Mouse (Mus musculus): ENCODE results near the gene Chst13. TPM values are rescaled to one million over a fixed set of nuclear protein-coding genes. Genes with fewer than 3 reads are reported as not detected.

Gene Chst13
- polyA plus RNA-seq, 1 experiment from 2014 or later, result not detected

DNA sequence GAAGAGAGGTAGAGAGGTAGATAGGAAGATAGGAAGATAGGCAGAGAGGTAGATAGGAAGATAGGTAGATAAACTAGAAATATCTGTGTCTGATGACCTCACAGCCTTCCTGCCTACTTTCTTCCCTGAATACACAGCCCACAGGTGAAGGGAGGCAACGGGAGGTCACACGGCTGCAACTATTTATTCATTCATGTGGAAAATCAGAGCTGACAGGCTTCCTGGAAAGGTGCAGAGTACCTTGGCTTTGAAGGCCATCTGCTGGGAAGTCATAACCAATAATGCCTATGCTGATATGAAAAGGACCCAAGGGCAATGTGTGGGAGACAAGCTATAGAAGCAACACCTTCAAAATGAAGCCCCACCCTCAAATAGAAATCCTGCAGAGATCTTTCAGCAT lies 17.4 kb upstream of the Chst13 start:
- Histone ChIP-seq H3K4me1 (no peaks in the 10 kb centered on the region), H3K9me3 (replicated peaks) (no peaks in the 10 kb centered on the region), H3K27me3 (ENCODE audit: low read depth, poor library complexity, severe bottlenecking) (no peaks in the 10 kb centered on the region), H3K36me3 (no peaks in the 10 kb centered on the region), H3K4me3 (no peak overlapping the region), H3K27ac (no peak overlapping the region)
- no peak for DNase-seq (ENCODE audit: low spot score)
- WGBS, result 93% methylated on average over 2 of the region's 2 CpGs

DNA sequence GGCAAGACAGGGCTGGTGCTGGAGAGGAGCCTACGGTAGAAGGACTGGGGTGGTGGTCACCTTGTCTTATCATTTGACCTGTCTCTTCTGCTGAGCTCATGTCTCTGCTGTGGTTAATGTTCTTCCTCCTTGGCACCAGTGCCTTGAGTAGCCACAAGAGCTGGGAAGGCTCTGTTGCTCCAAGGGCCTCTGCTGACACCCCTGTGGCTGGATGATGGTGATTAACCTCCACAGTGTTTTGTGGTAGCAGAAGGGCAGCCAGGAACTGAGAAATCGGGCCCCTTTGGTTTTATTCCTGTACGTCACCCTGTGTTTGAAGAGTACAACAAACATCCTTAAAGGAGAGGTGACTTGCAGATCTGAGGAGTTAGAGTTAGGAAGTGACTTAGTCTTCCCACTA lies 9.3 kb upstream of the Chst13 start:
- 89% methylated on average over 3 of the region's 3 CpGs for WGBS
- H3K4me1 ChIP-seq, result no peaks in the 10 kb centered on the region
- H3K27ac ChIP-seq, result no peak overlapping the region
- no peaks in the 10 kb centered on the region for H3K9me3 ChIP-seq (replicated peaks)
- H3K27me3 ChIP-seq (ENCODE audit: low read depth, poor library complexity, severe bottlenecking), result no peaks in the 10 kb centered on the region
- DNase-seq (ENCODE audit: low spot score), result no peak
- no peaks in the 10 kb centered on the region for H3K36me3 ChIP-seq
- H3K4me3 ChIP-seq, result no peak overlapping the region

DNA sequence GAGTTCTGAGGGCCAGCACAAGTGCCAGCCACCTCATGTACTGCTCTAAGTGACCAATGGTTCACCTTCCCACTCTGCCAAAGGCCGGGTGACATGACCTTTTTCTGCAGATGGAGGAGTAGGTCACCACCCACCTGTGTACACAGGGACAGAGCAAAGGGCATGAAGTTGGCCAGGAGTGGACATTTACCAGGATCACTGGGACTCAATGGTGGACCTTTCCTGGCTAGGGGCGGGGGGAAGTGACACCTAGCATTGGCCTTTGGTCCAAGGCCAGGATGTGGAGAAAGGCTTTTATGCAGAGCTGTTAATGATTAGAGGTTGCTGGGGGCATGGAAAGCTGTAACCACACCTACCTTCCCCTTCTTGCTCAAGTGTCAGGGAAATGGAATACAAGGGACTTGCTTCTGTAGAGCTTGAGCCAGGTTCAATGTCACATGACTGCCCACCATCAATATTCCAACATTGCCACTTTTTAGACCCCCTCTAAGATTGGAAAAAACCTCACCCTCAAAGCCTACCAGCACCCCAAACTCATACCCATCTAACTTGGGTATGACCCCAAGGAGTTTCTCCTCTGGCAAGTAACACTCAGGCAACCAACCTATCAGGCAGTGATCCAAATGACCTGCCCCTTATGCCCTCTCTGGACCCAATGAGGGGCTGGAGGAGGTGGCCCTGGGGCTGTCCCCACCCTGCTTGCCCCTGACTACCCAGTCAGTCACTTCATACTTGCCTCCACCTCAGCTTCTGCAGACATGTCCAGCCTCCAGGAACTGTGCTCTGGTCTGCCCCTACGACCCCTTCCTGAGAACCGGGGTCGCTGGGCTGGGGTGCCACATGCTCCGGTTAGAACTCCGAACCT lies 7.8 kb upstream of the Chst13 start, which contains the start of gene Uroc1:
Uroc1 (plus strand) TSS at position 724 of the 865 bp plus-strand sequence.
- no peak within 1 kb of the TSS for H3K4me3 ChIP-seq
- DNase-seq (ENCODE audit: low spot score), result no peak
- H3K27me3 ChIP-seq (ENCODE audit: low read depth, poor library complexity, severe bottlenecking), result no peaks in the 10 kb centered on the region
- 88% methylated on average over 7 of the region's 7 CpGs for WGBS
- no peaks in the 10 kb centered on the region for H3K4me1 ChIP-seq
- no peaks in the 10 kb centered on the region for H3K9me3 ChIP-seq (replicated peaks)
- H3K27ac ChIP-seq, result no peak within 1 kb of the TSS
- no peaks in the 10 kb centered on the region for H3K36me3 ChIP-seq

DNA sequence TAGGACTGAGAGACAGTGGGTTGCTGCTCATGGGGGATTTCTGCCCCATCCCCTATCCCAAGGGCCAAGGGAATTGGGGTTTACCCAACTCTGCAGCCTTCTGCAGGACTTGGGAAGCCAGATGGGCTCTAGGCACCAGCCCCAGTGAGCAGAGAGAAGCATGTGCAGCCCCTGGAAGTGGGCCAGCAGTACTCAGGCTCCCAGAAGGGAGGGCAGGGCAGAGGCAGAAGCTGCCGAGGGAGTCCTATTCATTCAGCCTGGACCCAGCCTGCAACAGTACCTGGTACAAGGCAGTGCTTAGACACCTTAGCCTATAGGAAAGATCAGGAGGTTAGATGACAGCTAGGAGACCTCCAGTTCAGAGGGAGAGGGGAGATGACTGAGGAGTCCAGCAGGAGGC lies 5.0 kb upstream of the Chst13 start:
- no peaks in the 10 kb centered on the region for H3K36me3 ChIP-seq
- no peaks in the 10 kb centered on the region for H3K9me3 ChIP-seq (replicated peaks)
- peaks cover 16% of the 10 kb centered on the region; the same call in 1 of the 2 replicates for H3K27me3 ChIP-seq (ENCODE audit: low read depth, poor library complexity, severe bottlenecking)
- 64% methylated on average over 1 of the region's 1 CpGs for WGBS
- no peak overlapping the region for H3K27ac ChIP-seq
- H3K4me1 ChIP-seq, result peaks cover 5% of the 10 kb centered on the region
- H3K4me3 ChIP-seq, result no peak overlapping the region
- DNase-seq (ENCODE audit: low spot score), result no peak

DNA sequence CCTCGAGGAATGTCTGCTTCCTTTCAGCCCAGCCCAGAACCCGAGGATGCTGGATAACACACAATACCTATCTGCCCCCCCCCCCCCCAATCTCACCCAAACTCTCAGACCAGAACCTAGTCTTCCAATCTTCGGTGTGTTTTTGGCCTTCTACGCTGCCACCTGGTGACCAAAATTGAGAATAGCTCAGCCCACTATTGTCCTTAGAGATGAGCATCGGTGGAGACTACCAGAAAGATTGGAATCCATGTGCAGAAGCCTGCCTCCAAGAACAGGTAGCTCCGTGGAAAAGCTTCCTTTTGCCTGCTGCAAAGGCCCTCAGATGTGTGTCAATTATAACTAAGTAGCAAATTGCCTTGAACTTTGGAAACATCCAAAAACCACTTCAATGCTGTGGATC lies 2.7 kb upstream of the Chst13 start:
- Histone ChIP-seq H3K27me3 (ENCODE audit: low read depth, poor library complexity, severe bottlenecking) (peaks cover 29% of the 10 kb centered on the region; the same call in 1 of the 2 replicates), H3K4me3 (no peak overlapping the region), H3K4me1 (peaks cover 7% of the 10 kb centered on the region), H3K27ac (no peak overlapping the region), H3K9me3 (replicated peaks) (no peaks in the 10 kb centered on the region), H3K36me3 (no peaks in the 10 kb centered on the region)
- 24% methylated on average over 6 of the region's 6 CpGs for WGBS
- DNase-seq (ENCODE audit: low spot score), result no peak

DNA sequence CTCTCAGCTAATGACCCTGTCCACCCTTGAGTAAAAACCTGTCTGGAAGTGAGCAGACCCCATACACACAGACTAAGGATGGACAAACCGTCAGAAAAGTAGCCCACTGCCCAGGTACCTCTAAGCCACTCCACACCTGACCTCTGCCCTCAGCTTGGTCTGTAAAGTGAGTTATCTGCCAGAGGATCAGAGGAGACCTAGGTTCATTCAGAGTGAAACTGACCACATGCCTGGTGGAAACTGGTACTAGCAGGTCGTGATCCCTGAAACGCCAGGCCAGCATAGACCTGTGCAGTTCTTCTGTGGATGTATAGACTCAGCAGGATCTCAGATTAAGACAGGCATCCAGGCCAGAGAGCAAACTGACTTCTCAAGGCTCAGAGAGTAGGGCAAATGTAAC lies 522 bp downstream of the Chst13 start:
- no peak overlapping the region for H3K27ac ChIP-seq
- no peak overlapping the region for H3K4me3 ChIP-seq
- no peaks in the 10 kb centered on the region for H3K36me3 ChIP-seq
- peaks cover 29% of the 10 kb centered on the region; the same call in 1 of the 2 replicates for H3K27me3 ChIP-seq (ENCODE audit: low read depth, poor library complexity, severe bottlenecking)
- WGBS, result 68% methylated on average over 3 of the region's 3 CpGs
- H3K4me1 ChIP-seq, result peaks cover 7% of the 10 kb centered on the region
- DNase-seq (ENCODE audit: low spot score), result no peak
- no peaks in the 10 kb centered on the region for H3K9me3 ChIP-seq (replicated peaks)

DNA sequence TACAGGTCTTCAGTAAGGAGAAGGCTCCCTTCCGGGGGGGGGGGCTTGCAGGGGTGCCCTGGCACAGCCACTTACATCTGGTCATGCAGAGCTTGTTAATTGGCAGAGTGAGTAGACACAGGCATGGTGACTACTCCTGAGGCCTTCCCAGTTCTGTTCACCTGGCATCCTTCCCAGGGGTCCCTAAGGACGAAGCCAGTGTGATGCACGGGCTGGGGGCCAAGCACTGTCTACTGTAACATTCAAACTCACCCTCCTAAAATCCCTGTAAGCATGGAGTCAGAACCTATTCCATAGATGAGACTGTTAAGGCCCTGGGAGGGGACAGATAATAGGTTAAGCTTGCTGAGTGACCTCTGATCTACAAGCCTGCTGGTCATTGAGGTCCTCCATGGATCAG lies 959 bp downstream of the Chst13 start:
- H3K9me3 ChIP-seq (replicated peaks), result no peaks in the 10 kb centered on the region
- no peak overlapping the region for H3K4me3 ChIP-seq
- DNase-seq (ENCODE audit: low spot score), result no peak
- H3K4me1 ChIP-seq, result peaks cover 7% of the 10 kb centered on the region
- no peaks in the 10 kb centered on the region for H3K36me3 ChIP-seq
- H3K27ac ChIP-seq, result no peak overlapping the region
- H3K27me3 ChIP-seq (ENCODE audit: low read depth, poor library complexity, severe bottlenecking), result peaks cover 29% of the 10 kb centered on the region; the same call in 1 of the 2 replicates
- 87% methylated on average over 3 of the region's 3 CpGs for WGBS

DNA sequence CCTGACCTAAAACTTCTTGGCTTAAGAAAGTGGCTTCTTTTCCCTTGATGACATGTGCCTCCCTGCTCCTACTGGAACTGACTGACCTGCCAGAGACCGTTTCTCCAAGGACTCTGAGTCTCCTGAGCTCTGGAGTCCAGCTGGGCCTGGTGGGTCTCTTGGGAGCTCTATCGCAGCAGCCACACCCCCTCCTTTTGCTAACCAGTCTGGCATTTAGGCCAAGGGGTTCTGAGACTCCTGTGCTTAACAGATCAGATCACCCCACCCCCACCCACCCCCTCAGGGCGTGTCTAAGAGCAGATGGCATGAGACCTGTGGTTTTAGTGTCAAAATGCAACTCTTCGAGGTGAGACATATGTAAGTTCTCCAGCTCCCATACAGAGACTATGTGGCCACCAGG lies 3.2 kb downstream of the Chst13 start:
- Histone ChIP-seq H3K27ac (no peak overlapping the region), H3K4me1 (peaks cover 7% of the 10 kb centered on the region), H3K36me3 (no peaks in the 10 kb centered on the region), H3K9me3 (replicated peaks) (no peaks in the 10 kb centered on the region), H3K4me3 (no peak overlapping the region), H3K27me3 (ENCODE audit: low read depth, poor library complexity, severe bottlenecking) (peaks cover 29% of the 10 kb centered on the region; the same call in 1 of the 2 replicates)
- DNase-seq (ENCODE audit: low spot score), result no peak
- 66% methylated on average over 4 of the region's 4 CpGs for WGBS

DNA sequence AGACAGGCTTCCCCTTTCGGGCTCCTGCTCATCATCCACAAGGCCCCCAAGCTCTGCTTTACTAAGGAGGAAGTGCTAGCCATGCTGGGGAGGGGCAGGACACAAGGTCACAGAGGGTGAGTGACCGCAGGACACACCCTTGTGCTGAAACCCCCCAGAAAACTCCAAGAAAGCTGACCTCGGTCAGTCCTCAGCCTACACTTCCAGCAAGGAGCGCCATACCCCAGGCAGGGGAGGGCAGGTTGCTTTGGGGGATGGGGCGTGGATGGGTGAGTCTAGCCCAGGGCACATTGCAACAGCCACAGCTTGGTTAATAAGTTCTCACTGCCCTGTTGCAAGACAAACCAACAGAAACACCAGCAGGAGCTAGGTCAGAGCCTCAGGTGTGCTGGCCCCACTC lies 4.6 kb downstream of the Chst13 start:
- H3K4me1 ChIP-seq, result peaks cover 7% of the 10 kb centered on the region
- peaks cover 17% of the 10 kb centered on the region; the same call in 1 of the 2 replicates for H3K27me3 ChIP-seq (ENCODE audit: low read depth, poor library complexity, severe bottlenecking)
- H3K27ac ChIP-seq, result no peak overlapping the region
- WGBS, result 81% methylated on average over 5 of the region's 5 CpGs
- no peaks in the 10 kb centered on the region for H3K36me3 ChIP-seq
- no peak overlapping the region for H3K4me3 ChIP-seq
- no peaks in the 10 kb centered on the region for H3K9me3 ChIP-seq (replicated peaks)
- DNase-seq (ENCODE audit: low spot score), result no peak

DNA sequence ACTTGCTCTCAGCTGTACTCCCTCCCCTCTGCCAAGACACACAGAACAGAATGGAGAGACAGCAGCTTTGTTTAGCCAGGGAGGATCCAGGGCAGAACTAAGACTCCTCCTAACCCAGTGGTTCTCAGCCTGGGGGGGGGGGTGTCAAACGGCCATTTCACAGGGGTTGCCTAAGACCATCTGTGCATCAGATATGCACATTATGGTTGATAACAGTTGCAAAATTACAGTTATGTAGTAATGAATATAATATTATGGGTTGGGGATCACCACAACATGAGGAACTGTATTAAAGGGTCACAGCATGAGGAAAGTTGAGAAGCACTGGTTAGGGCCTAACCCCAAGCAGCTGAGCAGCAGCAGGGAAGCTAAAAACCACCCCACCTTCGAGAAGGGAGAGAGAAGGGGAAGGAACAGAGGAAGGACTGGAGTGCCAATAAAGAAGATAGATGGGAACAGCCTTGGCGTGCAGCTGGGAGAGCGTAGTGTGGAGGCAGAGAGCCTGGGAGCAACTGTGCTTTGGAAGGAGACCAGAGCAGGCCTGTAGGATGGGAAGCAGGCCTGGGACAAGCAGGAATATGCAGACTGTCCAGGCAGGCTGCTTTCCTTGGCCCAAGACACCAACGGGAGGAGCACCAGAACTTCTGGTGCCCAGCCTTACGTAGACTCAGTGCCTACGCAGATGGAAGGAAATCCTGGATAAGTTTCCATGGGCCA lies 5.4 kb downstream of the Chst13 start:
- Histone ChIP-seq H3K4me3 (no peak overlapping the region), H3K27me3 (ENCODE audit: low read depth, poor library complexity, severe bottlenecking) (peaks cover 9% of the 10 kb centered on the region; the same call in 1 of the 2 replicates), H3K27ac (no peak overlapping the region), H3K4me1 (no peaks in the 10 kb centered on the region), H3K9me3 (replicated peaks) (no peaks in the 10 kb centered on the region), H3K36me3 (no peaks in the 10 kb centered on the region)
- no peak for DNase-seq (ENCODE audit: low spot score)
- 72% methylated on average over 7 of the region's 7 CpGs for WGBS

DNA sequence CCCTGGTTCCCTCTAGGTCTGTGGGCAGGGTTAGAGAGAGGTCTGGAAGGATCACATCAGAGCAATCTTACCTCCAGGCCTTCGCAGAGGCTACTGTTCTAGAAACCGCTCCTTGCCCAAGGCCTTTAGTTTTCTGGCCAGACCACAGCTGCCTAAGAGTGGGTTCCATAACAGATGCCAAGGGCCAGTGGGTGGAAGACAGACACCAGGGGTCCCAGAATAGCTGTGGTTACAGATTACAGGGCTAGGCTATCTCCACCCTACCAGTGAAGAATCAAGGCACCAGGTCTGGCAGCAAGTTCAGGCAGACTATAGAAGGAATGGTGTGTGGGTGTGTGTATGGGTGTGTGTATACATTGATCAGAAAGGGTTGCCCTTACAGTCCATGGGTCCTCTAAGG lies 6.0 kb downstream of the Chst13 start:
- H3K4me1 ChIP-seq, result no peaks in the 10 kb centered on the region
- no peak overlapping the region for H3K27ac ChIP-seq
- H3K27me3 ChIP-seq (ENCODE audit: low read depth, poor library complexity, severe bottlenecking), result peaks cover 3% of the 10 kb centered on the region; the same call in 1 of the 2 replicates
- WGBS, result 87% methylated on average over 2 of the region's 2 CpGs
- no peak overlapping the region for H3K4me3 ChIP-seq
- no peaks in the 10 kb centered on the region for H3K9me3 ChIP-seq (replicated peaks)
- no peaks in the 10 kb centered on the region for H3K36me3 ChIP-seq
- no peak for DNase-seq (ENCODE audit: low spot score)

DNA sequence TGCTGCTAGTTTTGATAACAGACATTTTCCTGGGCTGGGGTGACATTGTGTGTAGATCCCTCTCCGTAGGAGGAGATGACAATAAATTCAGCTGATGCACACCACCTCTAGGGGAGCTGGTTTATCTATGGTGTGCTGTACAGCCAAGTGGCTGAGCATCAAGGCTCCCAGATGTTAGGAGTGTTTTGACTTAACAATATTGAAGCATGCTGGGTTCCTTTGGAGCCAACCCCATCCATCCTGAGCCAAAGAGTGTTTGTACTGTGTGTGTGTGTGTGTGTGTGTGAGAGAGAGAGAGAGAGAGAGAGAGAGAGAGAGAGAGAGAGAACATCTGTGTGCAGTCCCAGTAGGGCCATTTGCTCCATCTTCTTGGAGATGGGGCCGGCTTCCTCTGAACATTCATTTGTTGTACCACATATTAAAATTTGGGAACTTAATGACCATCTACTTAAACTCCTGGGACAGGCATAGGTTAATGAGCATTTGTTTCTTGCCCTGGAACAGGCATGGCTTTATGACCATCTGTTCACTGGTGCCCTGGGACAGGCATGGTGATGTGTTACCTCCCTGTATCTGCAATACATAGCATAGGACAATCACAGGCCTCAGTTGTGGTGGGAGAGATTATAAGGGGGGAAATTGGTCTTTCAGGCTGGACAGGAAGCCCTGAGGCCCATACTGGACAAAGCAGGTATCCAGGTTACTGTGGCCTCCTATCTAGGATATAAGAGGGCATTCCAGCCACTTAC lies 7.3 kb downstream of the Chst13 start:
- no peak overlapping the region for H3K27ac ChIP-seq
- 88% methylated on average over 2 of the region's 2 CpGs for WGBS
- DNase-seq (ENCODE audit: low spot score), result no peak

More for the DNA sequence above, 7.3 kb downstream of the Chst13 start:
- Histone ChIP-seq H3K4me1 (no peaks in the 10 kb centered on the region), H3K4me3 (no peak overlapping the region), H3K9me3 (replicated peaks) (no peaks in the 10 kb centered on the region), H3K27me3 (ENCODE audit: low read depth, poor library complexity, severe bottlenecking) (no peaks in the 10 kb centered on the region), H3K36me3 (no peaks in the 10 kb centered on the region)
